Mouse (Mus musculus) G1E (cell line): ENCODE data around the gene Cic. TPM values are rescaled to one million over a fixed set of nuclear protein-coding genes. Genes with fewer than 3 reads are reported as not detected.
"Not testable (repeated sequence)": the region's sequence is repeated elsewhere in the genome, so short reads cannot be mapped to it uniquely, and the experiment has no call there.

Experiments
- ATAC-seq: 2 replicates; pipeline ENCODE4 v1.8.0; 2016; ENCODE audit warnings: mild to moderate bottlenecking; ENCODE audit not compliant: insufficient number of reproducible peaks, poor library complexity, low FRiP score, severe bottlenecking; ENCODE audit errors: extremely low read depth
- DNase-seq: peaks from one replicate; pipeline ENCODE4 v3.0.0; 2012; ENCODE audit warnings: low spot score
- H3K27me3 ChIP-seq: 2 replicates; pipeline ENCODE4 v1.6.1; 2012; ENCODE audit warnings: mild to moderate bottlenecking, low read length, inconsistent platforms; ENCODE audit not compliant: insufficient read depth
- H3K36me3 ChIP-seq: replicated peaks from 2 replicates; pipeline ENCODE3; 2012; ENCODE audit warnings: mild to moderate bottlenecking, inconsistent platforms
- H3K4me1 ChIP-seq: 2 replicates; pipeline ENCODE4 v1.6.1; 2012; ENCODE audit warnings: low read depth, low read length, inconsistent platforms, mixed read lengths; ENCODE audit not compliant: insufficient read depth
- H3K4me3 ChIP-seq: 2 replicates; pipeline ENCODE4 v1.5.1; 2012; ENCODE audit warnings: low read depth, mild to moderate bottlenecking, inconsistent platforms, low read length, moderate library complexity, mixed read lengths
- H3K9me3 ChIP-seq: replicated peaks from 2 replicates; pipeline ENCODE4 v1.6.1; 2012; ENCODE audit warnings: inconsistent platforms
- CTCF ChIP-seq: IDR thresholded peaks from 2 replicates; pipeline ENCODE4 v1.5.1; 2012; ENCODE audit warnings: low read depth, low read length, inconsistent platforms, mixed read lengths
- GATA1 ChIP-seq: IDR thresholded peaks from 2 replicates; pipeline ENCODE4 v1.6.1; 2012; ENCODE audit warnings: borderline replicate concordance, low read length, inconsistent platforms, mixed read lengths
- GATA2 ChIP-seq: IDR thresholded peaks from 2 replicates; pipeline ENCODE4 v1.6.1; 2012; ENCODE audit warnings: low read depth, low read length, inconsistent platforms, borderline replicate concordance
- POLR2AphosphoS5 ChIP-seq: IDR thresholded peaks from 2 replicates; pipeline ENCODE4 v1.6.1; 2012; ENCODE audit warnings: low read depth, low read length, inconsistent platforms; ENCODE audit not compliant: insufficient replicate concordance
- TAL1 ChIP-seq: conservative IDR thresholded peaks from 2 replicates; pipeline ENCODE4 v1.6.1; 2012; ENCODE audit warnings: low read depth, low read length, inconsistent platforms, mixed read lengths
- polyA plus RNA-seq: library from polyadenylated mRNA; stranded (reverse); fragments of >175 nt; gene quantifications from 2 replicates; pipeline ENCODE4 v1.2.3, GENCODE M21; 2012
- total RNA-seq, 2 experiments: library from RNA; stranded (forward) in 1 of 2; stranded (reverse) in 1 of 2; fragments of 200-1000 nt in 1 of 2; fragments of >200 nt in 1 of 2; fragmentation: Nextera tagmentation in 1 of 2; gene quantifications; 2 replicates each; pipeline ENCODE4 v1.2.3; 2014 to 2017

Cic gene
- total and polyA plus RNA-seq, 3 experiments: 32.2 to 382 (median 160) TPM

- Histone ChIP-seq H3K36me3 (peaks cover 18% of the 10 kb centered on the region), H3K4me1 (peaks cover 33% of the 10 kb centered on the region), H3K27me3 (peaks cover 32% of the 10 kb centered on the region), H3K4me3 (peak overlapping the region; percentile 73), H3K9me3 (no peaks in the 10 kb centered on the region)
- ATAC-seq (no peak), DNase-seq (peak; percentile 33)
- TF ChIP-seq GATA2: no peak
- TF ChIP-seq GATA1: no peak
- TF ChIP-seq POLR2AphosphoS5: no peak
- no peak for TF ChIP-seq CTCF
- TF ChIP-seq TAL1: no peak
These were observed 50.0 kb downstream of the Cic start for GRCm38 (mm10) chr7:25317446-25317999.

DNA sequence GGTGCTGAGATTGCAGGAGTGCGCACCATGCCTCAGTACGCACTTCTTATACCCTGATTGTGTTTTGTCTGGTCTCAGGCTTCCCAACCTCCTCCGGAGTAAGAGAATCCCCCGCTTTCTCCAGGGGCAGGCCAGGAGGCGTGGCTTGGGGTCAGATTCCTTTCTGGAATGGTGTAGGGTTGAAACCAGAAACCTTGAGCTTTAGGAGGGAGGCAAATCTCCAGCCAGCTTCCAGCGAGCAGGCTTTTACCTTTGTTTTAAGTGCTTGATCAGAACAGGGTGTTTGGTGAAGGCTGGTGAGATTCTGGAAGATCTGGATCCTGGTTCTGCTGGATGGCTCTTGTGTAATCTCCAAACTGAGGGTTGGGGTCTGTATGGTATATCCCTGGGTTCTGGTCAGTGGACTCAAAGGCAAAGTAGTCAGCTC lies 54.6 kb downstream of the Cic start:
- DNase-seq: no peak

DNA sequence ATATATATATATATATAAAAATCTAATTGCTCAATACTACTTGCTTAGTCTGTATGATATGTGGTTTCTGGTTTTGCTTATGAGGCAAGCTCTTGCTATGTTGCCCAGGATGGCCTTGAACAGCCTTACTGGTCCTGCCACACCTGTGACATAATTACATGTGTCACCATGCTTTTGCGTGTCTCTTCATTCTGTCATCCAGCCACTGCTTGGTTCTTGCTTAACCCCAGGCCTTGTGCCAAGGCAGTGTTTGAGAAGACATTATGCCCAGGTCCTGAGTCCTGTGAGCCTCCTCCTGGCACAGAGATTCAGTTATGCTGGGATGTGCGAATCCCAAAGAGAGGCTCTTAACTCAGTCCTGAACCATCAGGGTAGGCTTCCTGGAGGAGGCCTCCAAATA lies 55.7 kb downstream of the Cic start:
- H3K36me3 ChIP-seq: peaks cover 52% of the 10 kb centered on the region
- H3K9me3 ChIP-seq: no peaks in the 10 kb centered on the region
- DNase-seq (no peak), ATAC-seq (no peak)
- H3K4me1 ChIP-seq: peaks cover 10% of the 10 kb centered on the region
- H3K27me3 ChIP-seq: no peaks in the 10 kb centered on the region
- no peak overlapping the region for H3K4me3 ChIP-seq
- no peak for TF ChIP-seq CTCF

More for the DNA sequence above, 54.6 kb downstream of the Cic start:
- Histone ChIP-seq H3K9me3 (no peaks in the 10 kb centered on the region), H3K36me3 (peaks cover 41% of the 10 kb centered on the region), H3K4me3 (no peak overlapping the region), H3K27me3 (no peaks in the 10 kb centered on the region), H3K4me1 (peaks cover 17% of the 10 kb centered on the region)
- ATAC-seq: no peak
- no peak for TF ChIP-seq GATA1
- no peak for TF ChIP-seq CTCF
- TF ChIP-seq GATA2: no peak
- TF ChIP-seq TAL1: no peak
- no peak for TF ChIP-seq POLR2AphosphoS5

- H3K4me3 ChIP-seq, H3K27me3 ChIP-seq, H3K9me3 ChIP-seq, H3K4me1 ChIP-seq, DNase-seq, ATAC-seq: not testable (repeated sequence)
- H3K36me3 ChIP-seq: peaks cover 61% of the 10 kb centered on the region
These were observed 57.9 kb downstream of the Cic start for GRCm38 (mm10) chr7:25325431-25325830.

DNA sequence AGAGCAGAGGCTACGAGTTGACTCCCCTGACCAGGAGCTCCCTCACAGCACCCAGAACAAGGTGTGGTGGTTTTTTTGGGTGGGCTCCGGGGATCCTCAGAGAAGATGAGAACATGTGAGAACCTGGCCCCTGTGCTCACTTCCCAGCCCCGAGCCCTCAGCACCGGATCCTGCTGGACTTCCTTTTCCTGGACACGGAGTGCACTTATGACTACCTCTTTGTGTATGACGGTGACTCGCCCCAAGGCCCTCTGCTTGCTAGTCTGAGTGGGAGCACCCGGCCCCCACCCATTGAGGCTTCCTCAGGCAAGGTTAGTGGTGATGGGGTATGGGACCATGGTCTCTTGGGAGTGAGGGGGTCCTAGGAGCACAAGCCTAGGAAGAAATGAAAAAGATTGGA lies 58.7 kb downstream of the Cic start:
- Histone ChIP-seq H3K27me3 (no peaks in the 10 kb centered on the region), H3K9me3 (no peaks in the 10 kb centered on the region), H3K4me1 (peaks cover 7% of the 10 kb centered on the region), H3K4me3 (no peak overlapping the region), H3K36me3 (peaks cover 67% of the 10 kb centered on the region)
- ATAC-seq: no peak
- no peak for DNase-seq
- TF ChIP-seq POLR2AphosphoS5: no peak
- TF ChIP-seq TAL1: no peak
- TF ChIP-seq GATA2: no peak
- TF ChIP-seq CTCF: no peak
- no peak for TF ChIP-seq GATA1

GRCm38 (mm10) chr7:25333596-25334307 lies 66.2 kb downstream of the Cic start:
- ATAC-seq (no peak), DNase-seq (peak; percentile 77)
- Histone ChIP-seq H3K27me3 (no peaks in the 10 kb centered on the region), H3K4me1 (0 out of 2 replicates have a peak, but pooled peaks cover 3% of the 10 kb centered on the region), H3K4me3 (no peak overlapping the region), H3K9me3 (no peaks in the 10 kb centered on the region), H3K36me3 (peaks cover 93% of the 10 kb centered on the region)
- TF ChIP-seq GATA2 (no peak), CTCF (peak; percentile 84)

DNA sequence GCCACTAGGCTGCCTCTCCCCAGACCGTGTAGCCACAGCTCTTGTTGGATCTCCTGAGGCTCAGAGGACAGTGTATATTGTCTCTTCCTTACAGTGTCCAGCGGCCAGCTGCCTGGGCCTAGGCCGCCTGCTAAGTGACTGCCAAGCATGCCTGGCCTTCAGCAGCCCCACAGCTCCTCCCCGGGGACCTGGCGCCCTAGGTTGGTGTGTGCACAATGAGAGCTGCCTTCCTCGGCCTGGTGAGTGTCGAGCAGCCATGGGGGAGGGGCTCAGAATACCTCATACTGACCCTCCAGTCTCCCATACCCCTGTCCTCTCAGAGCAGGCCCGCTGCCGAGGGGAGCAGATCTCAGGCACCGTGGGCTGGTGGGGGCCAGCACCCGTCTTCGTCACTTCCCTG lies 67.0 kb downstream of the Cic start:
- TF ChIP-seq GATA1 (no peak), GATA2 (no peak), POLR2AphosphoS5 (no peak), CTCF (no peak), TAL1 (no peak)
- Histone ChIP-seq H3K4me3 (no peak overlapping the region), H3K36me3 (peaks cover 92% of the 10 kb centered on the region), H3K27me3 (no peaks in the 10 kb centered on the region), H3K4me1 (0 out of 2 replicates have a peak, but pooled peaks cover 3% of the 10 kb centered on the region), H3K9me3 (no peaks in the 10 kb centered on the region)
- ATAC-seq (no peak), DNase-seq (no peak)
